Mouse (Mus musculus) ES-E14 (cell line): ENCODE data around the gene Gpr15. TPM values are rescaled to one million over a fixed set of nuclear protein-coding genes. Genes with fewer than 3 reads are reported as not detected.

Source experiments
- DNase-seq: peaks from one replicate; pipeline ENCODE4 v3.0.0-alpha.2; 2013; ENCODE audit warnings: low read depth, low spot score
- H3K27ac ChIP-seq: 2 replicates; pipeline ENCODE4 v1.5.1; 2012; ENCODE audit warnings: low read depth, mild to moderate bottlenecking, low read length, moderate library complexity, mixed read lengths; ENCODE audit not compliant: poor library complexity, insufficient read depth, severe bottlenecking
- H3K36me3 ChIP-seq: 2 replicates; pipeline ENCODE4 v1.6.1; 2012; ENCODE audit warnings: mild to moderate bottlenecking, low read length, moderate library complexity, mixed read lengths; ENCODE audit not compliant: control insufficient read depth, poor library complexity, insufficient read depth, severe bottlenecking
- H3K4me1 ChIP-seq, 2 experiments: fragments of 150-350 bp in 1 of 2; sonication (generic) in 1 of 2; 2 replicates each; pipeline ENCODE4 v1.6.1; 2012; ENCODE audit warnings: low read length in 2 of 2, mild to moderate bottlenecking in 1 of 2, mixed read lengths in 1 of 2; ENCODE audit not compliant: control insufficient read depth in 2 of 2, insufficient read depth in 2 of 2, poor library complexity in 1 of 2
- H3K4me3 ChIP-seq, 2 experiments: fragments of 150-350 bp in 1 of 2; sonication (generic) in 1 of 2; 2 replicates each; pipeline ENCODE4 v1.5.1; 2012; ENCODE audit warnings: low read length in 2 of 2, low read depth in 1 of 2, mild to moderate bottlenecking in 1 of 2, mixed read lengths in 1 of 2; ENCODE audit not compliant: insufficient read depth in 1 of 2, poor library complexity in 1 of 2, severe bottlenecking in 1 of 2
- H3K9ac ChIP-seq: 2 replicates; pipeline ENCODE4 v1.6.1; 2012; ENCODE audit warnings: low read depth, mild to moderate bottlenecking, low read length, mixed read lengths; ENCODE audit not compliant: poor library complexity, insufficient read depth, severe bottlenecking
- H3K9me3 ChIP-seq: fragments of 150-350 bp; sonication (generic); 2 replicates; pipeline ENCODE4 v1.6.1; 2012; ENCODE audit warnings: low read depth, mild to moderate bottlenecking, low read length; ENCODE audit not compliant: control insufficient read depth, insufficient read depth
- CHD2 ChIP-seq: IDR thresholded peaks from 2 replicates; pipeline ENCODE4 v1.6.1; 2014; ENCODE audit warnings: mild to moderate bottlenecking, low read depth, low read length, inconsistent platforms
- HCFC1 ChIP-seq: IDR thresholded peaks from 2 replicates; pipeline ENCODE4 v1.6.1; 2012; ENCODE audit warnings: low read length, inconsistent platforms, borderline replicate concordance; ENCODE audit not compliant: insufficient read depth
- MAFK ChIP-seq: IDR thresholded peaks from 2 replicates; pipeline ENCODE4 v1.6.1; 2014; ENCODE audit warnings: mild to moderate bottlenecking, low read depth, low read length, inconsistent platforms; ENCODE audit not compliant: insufficient read depth
- ZC3H11A ChIP-seq: IDR thresholded peaks from 2 replicates; pipeline ENCODE4 v1.6.1; 2012; ENCODE audit warnings: low read depth, mild to moderate bottlenecking, inconsistent platforms, low read length, borderline replicate concordance
- ZNF384 ChIP-seq: IDR thresholded peaks from 2 replicates; pipeline ENCODE4 v1.6.1; 2012; ENCODE audit warnings: low read depth, low read length, inconsistent platforms
- in situ Hi-C, 2 experiments: fragments of 600-800 bp; cut with MboI; formaldehyde crosslinking; loops; one replicate each; pipeline ENCODE4 v1.15.1; 2025; ENCODE audit warnings: low sequenced_read_pairs in 2 of 2, inconsistent platforms in 1 of 2; ENCODE audit not compliant: unreplicated experiment in 2 of 2
- total RNA-seq: library from RNA; depleted of rRNA; stranded (reverse); fragments of 300-350 nt; gene quantifications from 2 replicates; pipeline ENCODE4 v1.2.3, GENCODE M21; 2012

Gpr15 gene
- total RNA-seq, 1 experiment: not detected

DNA sequence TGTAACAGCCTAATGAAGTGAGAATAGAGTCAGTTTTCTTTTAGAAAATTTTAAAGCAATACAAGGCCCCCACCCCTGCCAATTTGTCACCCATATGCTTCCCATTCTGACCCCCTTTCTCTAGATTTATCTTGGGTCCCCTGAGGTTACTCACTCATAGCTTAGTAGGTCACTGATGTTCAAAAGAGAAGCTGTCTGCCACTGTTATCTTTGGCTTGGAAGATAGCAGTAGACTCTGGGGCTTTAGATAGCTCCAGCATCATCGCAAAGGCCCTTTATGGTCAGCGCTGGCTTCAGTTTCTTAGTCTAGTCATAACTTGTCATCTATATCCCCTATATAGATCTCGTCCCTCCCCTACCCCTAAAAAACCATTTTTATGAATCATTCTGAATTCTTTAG lies 42.2 kb downstream of the Gpr15 start:
- no peaks in the 10 kb centered on the region for H3K9me3 ChIP-seq
- in situ Hi-C loops: no loop called here
- no peak for DNase-seq
- no peak for TF ChIP-seq ZC3H11A
- no peak for TF ChIP-seq ZNF384
- TF ChIP-seq CHD2: no peak
- TF ChIP-seq HCFC1: no peak
- TF ChIP-seq MAFK: no peak
- no peak overlapping the region for H3K9ac ChIP-seq
- H3K27ac ChIP-seq: no peak overlapping the region
- H3K4me3 ChIP-seq: no peak overlapping the region
- no peaks in the 10 kb centered on the region for H3K4me1 ChIP-seq
- H3K36me3 ChIP-seq: peaks cover 10% of the 10 kb centered on the region; the same call in 1 of the 2 replicates

DNA sequence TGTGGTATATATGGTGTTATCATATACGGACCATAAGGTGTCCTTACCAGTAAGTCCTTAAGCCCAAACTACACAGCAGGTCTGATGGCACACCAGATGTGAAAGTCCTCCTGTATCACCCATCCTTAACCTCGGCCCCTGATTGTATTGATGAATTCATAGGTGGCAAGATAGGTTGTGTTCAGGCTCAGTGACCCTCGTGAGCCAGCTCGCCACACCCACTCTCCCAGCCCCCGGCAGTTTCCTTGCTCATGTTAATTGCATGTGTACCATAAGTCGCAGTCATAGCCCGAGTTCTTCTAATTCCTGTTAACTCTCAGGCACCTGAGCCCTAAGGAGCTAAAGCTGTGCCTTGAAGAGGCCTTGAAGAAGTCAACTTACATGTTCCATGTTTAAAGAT lies 42.7 kb downstream of the Gpr15 start:
- Histone ChIP-seq H3K9me3 (no peaks in the 10 kb centered on the region), H3K4me1 (no peaks in the 10 kb centered on the region; a peak in 1 of 4 replicates), H3K27ac (no peak overlapping the region), H3K36me3 (peaks cover 10% of the 10 kb centered on the region; the same call in 1 of the 2 replicates), H3K4me3 (no peak overlapping the region), H3K9ac (no peak overlapping the region)
- no peak for DNase-seq
- in situ Hi-C loops: no loop called here
- TF ChIP-seq CHD2 (no peak), ZC3H11A (no peak), ZNF384 (no peak), MAFK (no peak), HCFC1 (no peak)

- TF ChIP-seq HCFC1: no peak
- TF ChIP-seq ZNF384: no peak
- no peak for TF ChIP-seq MAFK
- no peak for TF ChIP-seq ZC3H11A
- no peak for TF ChIP-seq CHD2
- peak overlapping the region in 1 of 2 experiments; percentile 20; a peak in 1 of 4 replicates for H3K4me3 ChIP-seq
- in situ Hi-C loops: no loop called here
- H3K4me1 ChIP-seq: no peaks in the 10 kb centered on the region; a peak in 1 of 4 replicates
- no peak overlapping the region for H3K27ac ChIP-seq
- peaks cover 10% of the 10 kb centered on the region; the same call in 1 of the 2 replicates for H3K36me3 ChIP-seq
- H3K9ac ChIP-seq: no peak overlapping the region
- no peaks in the 10 kb centered on the region for H3K9me3 ChIP-seq
- DNase-seq: no peak
These were observed 43.6 kb downstream of the Gpr15 start for GRCm38 (mm10) chr16:58675256-58675655.

DNA sequence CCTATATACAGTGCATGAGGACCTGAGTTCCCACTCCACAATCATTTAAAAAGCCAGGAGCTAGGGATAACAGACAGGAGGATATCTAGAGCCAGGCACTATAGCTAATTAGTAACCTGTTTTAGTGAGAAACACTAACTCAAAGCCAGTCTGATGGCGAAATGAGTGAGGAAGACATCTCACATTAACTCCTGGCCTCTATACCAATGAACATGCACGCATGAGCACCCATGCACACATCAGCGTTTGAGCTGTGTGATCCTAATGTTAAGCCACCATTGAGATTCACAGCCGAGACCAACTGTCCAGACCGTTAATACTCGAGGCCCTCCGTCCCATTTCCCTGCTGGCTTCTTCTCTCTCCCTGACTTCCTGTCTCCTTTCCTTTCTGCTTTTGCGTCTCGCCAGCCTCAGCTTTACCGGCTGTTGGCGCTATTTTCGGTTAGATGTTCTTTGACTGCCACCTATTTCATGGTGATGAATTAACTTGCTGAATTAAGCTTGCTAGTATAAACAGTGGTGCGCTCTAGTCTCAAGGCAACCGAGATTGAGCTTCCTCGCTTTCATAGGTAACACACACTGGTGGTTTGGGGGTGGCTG lies 45.0 kb downstream of the Gpr15 start:
- in situ Hi-C loops: no loop called here
- no peak overlapping the region for H3K27ac ChIP-seq
- no peak for DNase-seq
- TF ChIP-seq ZC3H11A (no peak), HCFC1 (no peak), ZNF384 (no peak), MAFK (no peak), CHD2 (no peak)
- H3K9me3 ChIP-seq: no peaks in the 10 kb centered on the region
- H3K4me1 ChIP-seq: no peaks in the 10 kb centered on the region; a peak in 1 of 4 replicates
- no peak overlapping the region for H3K4me3 ChIP-seq
- H3K36me3 ChIP-seq: peaks cover 10% of the 10 kb centered on the region; the same call in 1 of the 2 replicates
- no peak overlapping the region for H3K9ac ChIP-seq
